Mouse (Mus musculus) forebrain, embryonic 15.5 days (tissue): ENCODE measurements around the gene Calm3. TPM values are rescaled to one million over a fixed set of nuclear protein-coding genes. Genes with fewer than 3 reads are reported as not detected.

ENCODE experiments used
- ATAC-seq: fragments of 200-750 bp; cut with Nextera tagmentation; replicated peaks from 2 replicates; pipeline ENCODE4 v1.8.0; 2017; ENCODE audit warnings: mild to moderate bottlenecking, moderate TSS enrichment, moderate library complexity
- H3K27ac ChIP-seq: fragments of 300-500 bp; sonication (generic); replicated peaks from 2 replicates; pipeline ENCODE4 v1.5.1; 2015; ENCODE audit warnings: mild to moderate bottlenecking, inconsistent platforms
- H3K27me3 ChIP-seq: fragments of 300-500 bp; sonication (generic); 2 replicates; pipeline ENCODE4 v1.6.1; 2015; ENCODE audit warnings: inconsistent platforms
- H3K36me3 ChIP-seq: fragments of 300-500 bp; sonication (generic); 2 replicates; pipeline ENCODE4 v1.6.1; 2015; ENCODE audit warnings: mild to moderate bottlenecking, inconsistent platforms
- H3K4me1 ChIP-seq: fragments of 300-500 bp; sonication (generic); 2 replicates; pipeline ENCODE4 v1.6.1; 2015; ENCODE audit warnings: inconsistent platforms
- H3K4me2 ChIP-seq: fragments of 300-500 bp; sonication (generic); replicated peaks from 2 replicates; pipeline ENCODE4 v1.6.1; 2015; ENCODE audit warnings: mild to moderate bottlenecking, inconsistent platforms
- H3K4me3 ChIP-seq: fragments of 300-500 bp; sonication (generic); 2 replicates; pipeline ENCODE4 v1.5.1; 2015; ENCODE audit warnings: mild to moderate bottlenecking, inconsistent platforms
- H3K9ac ChIP-seq: fragments of 300-500 bp; sonication (generic); replicated peaks from 2 replicates; pipeline ENCODE4 v1.6.1; 2015; ENCODE audit warnings: mild to moderate bottlenecking, inconsistent platforms
- H3K9me3 ChIP-seq: fragments of 300-500 bp; sonication (generic); 2 replicates; pipeline ENCODE4 v1.6.1; 2016; ENCODE audit warnings: inconsistent platforms
- WGBS: fragments of 180-500 bp; shearing (Covaris S2); methylation state at CpG from one replicate; pipeline ENCODE4 v1.1.7; 2015; ENCODE audit warnings: mixed read lengths; 5-methylcytosine and 5-hydroxymethylcytosine counted together
- polyA plus RNA-seq: library from polyadenylated mRNA; unstranded; fragments of >200 nt; fragmentation: Nextera tagmentation; extraction: Ambion mirVana; gene quantifications from 2 replicates; pipeline ENCODE4 v1.2.1, GENCODE M21; 2015

Gene Calm3
- polyA plus RNA-seq, 1 experiment from 2014 or later, result 305 TPM

GRCm38 (mm10) chr7:16892352-16892730 is 31.6 kb downstream of the Calm3 start:
- Histone ChIP-seq H3K36me3 (no peaks in the 10 kb centered on the region), H3K4me2 (peak overlapping the region; percentile 57; the same call in 1 of the 2 replicates), H3K4me3 (peak overlapping the region; percentile 36; the same call in 1 of the 2 replicates), H3K9ac (no peak overlapping the region), H3K9me3 (no peaks in the 10 kb centered on the region), H3K27me3 (peaks cover 12% of the 10 kb centered on the region; the same call in 1 of the 2 replicates), H3K4me1 (peaks cover 32% of the 10 kb centered on the region), H3K27ac (no peak overlapping the region)
- ATAC-seq, result no peak; the same call in 1 of the 2 replicates
- 47% methylated on average over 9 of the region's 9 CpGs for WGBS

- peak; percentile 67 for ATAC-seq
- H3K4me2 ChIP-seq, result peak within 1 kb of the TSS; percentile 57
- H3K27ac ChIP-seq, result 0 out of 2 replicates have a peak within 1 kb of the TSS, but pooled peaks have one; percentile 35
- H3K4me3 ChIP-seq, result peak within 1 kb of the TSS; percentile 36
- peaks cover 32% of the 10 kb centered on the region for H3K4me1 ChIP-seq
- under 1% methylated on average over 30 of the region's 30 CpGs for WGBS
- no peaks in the 10 kb centered on the region for H3K36me3 ChIP-seq
- H3K27me3 ChIP-seq, result peaks cover 12% of the 10 kb centered on the region; the same call in 1 of the 2 replicates
- no peaks in the 10 kb centered on the region for H3K9me3 ChIP-seq
- H3K9ac ChIP-seq, result peak within 1 kb of the TSS; percentile 36
Measured at GRCm38 (mm10) chr7:16891641-16892351, 32.1 kb downstream of the Calm3 start, which contains the start of gene Gng8. Gene Gng8 (plus strand): TSS chr7:16891786.

- peaks cover 32% of the 10 kb centered on the region for H3K4me1 ChIP-seq
- H3K4me3 ChIP-seq, result no peak overlapping the region
- no peak for ATAC-seq
- 3% methylated on average over 23 of the region's 23 CpGs for WGBS
- peaks cover 18% of the 10 kb centered on the region; the same call in 1 of the 2 replicates for H3K27me3 ChIP-seq
- H3K36me3 ChIP-seq, result peaks cover 4% of the 10 kb centered on the region
- H3K27ac ChIP-seq, result no peak overlapping the region
- peak overlapping the region; percentile 57 for H3K4me2 ChIP-seq
- H3K9ac ChIP-seq, result no peak overlapping the region
- H3K9me3 ChIP-seq, result peaks cover 2% of the 10 kb centered on the region; the same call in 1 of the 2 replicates
Measured at GRCm38 (mm10) chr7:16890944-16891343, 33.0 kb downstream of the Calm3 start.

GRCm38 (mm10) chr7:16890536-16890935 is 33.4 kb downstream of the Calm3 start:
- Histone ChIP-seq H3K9me3 (peaks cover 4% of the 10 kb centered on the region; the same call in 1 of the 2 replicates), H3K4me3 (no peak overlapping the region), H3K9ac (no peak overlapping the region), H3K27me3 (peaks cover 22% of the 10 kb centered on the region; the same call in 1 of the 2 replicates), H3K36me3 (peaks cover 8% of the 10 kb centered on the region), H3K4me2 (no peak overlapping the region), H3K4me1 (peaks cover 31% of the 10 kb centered on the region), H3K27ac (no peak overlapping the region)
- 33% methylated on average over 6 of the region's 6 CpGs for WGBS
- ATAC-seq, result no peak

GRCm38 (mm10) chr7:16885905-16886304 is 38.0 kb downstream of the Calm3 start:
- H3K4me2 ChIP-seq, result no peak overlapping the region
- H3K27ac ChIP-seq, result no peak overlapping the region
- peak overlapping the region; percentile 35 for H3K4me3 ChIP-seq
- 46% methylated on average over 56 of the region's 59 CpGs for WGBS
- H3K36me3 ChIP-seq, result peaks cover 9% of the 10 kb centered on the region
- no peak for ATAC-seq
- H3K9me3 ChIP-seq, result peaks cover 4% of the 10 kb centered on the region; the same call in 1 of the 2 replicates
- H3K4me1 ChIP-seq, result peaks cover 2% of the 10 kb centered on the region
- peaks cover 27% of the 10 kb centered on the region for H3K27me3 ChIP-seq
- H3K9ac ChIP-seq, result no peak overlapping the region

- Histone ChIP-seq H3K27me3 (peaks cover 27% of the 10 kb centered on the region), H3K36me3 (peaks cover 9% of the 10 kb centered on the region), H3K4me2 (peak overlapping the region; percentile 27), H3K27ac (no peak overlapping the region), H3K4me3 (peak overlapping the region; percentile 35), H3K4me1 (0 out of 2 replicates have a peak, but pooled peaks cover 4% of the 10 kb centered on the region), H3K9me3 (peaks cover 4% of the 10 kb centered on the region; the same call in 1 of the 2 replicates), H3K9ac (no peak overlapping the region)
- peak; percentile 31; the same call in 1 of the 2 replicates for ATAC-seq
- 9% methylated on average over 85 of the region's 95 CpGs for WGBS
Measured at GRCm38 (mm10) chr7:16885271-16885776, 38.6 kb downstream of the Calm3 start.

- H3K36me3 ChIP-seq, result peaks cover 9% of the 10 kb centered on the region
- H3K4me1 ChIP-seq, result 0 out of 2 replicates have a peak, but pooled peaks cover 8% of the 10 kb centered on the region
- no peak overlapping the region for H3K4me3 ChIP-seq
- WGBS, result 64% methylated on average over 4 of the region's 4 CpGs
- ATAC-seq, result no peak
- peaks cover 4% of the 10 kb centered on the region; the same call in 1 of the 2 replicates for H3K9me3 ChIP-seq
- H3K4me2 ChIP-seq, result no peak overlapping the region
- no peak overlapping the region for H3K9ac ChIP-seq
- H3K27ac ChIP-seq, result no peak overlapping the region
- peaks cover 27% of the 10 kb centered on the region for H3K27me3 ChIP-seq
Measured at GRCm38 (mm10) chr7:16884334-16884733, 39.6 kb downstream of the Calm3 start.

- Histone ChIP-seq H3K9ac (no peak overlapping the region), H3K4me3 (no peak overlapping the region), H3K9me3 (peaks cover 4% of the 10 kb centered on the region; the same call in 1 of the 2 replicates), H3K27ac (no peak overlapping the region), H3K27me3 (peaks cover 27% of the 10 kb centered on the region), H3K4me2 (no peak overlapping the region), H3K4me1 (0 out of 2 replicates have a peak, but pooled peaks cover 8% of the 10 kb centered on the region), H3K36me3 (peaks cover 9% of the 10 kb centered on the region)
- whole genome bisulfite sequencing, result 94% methylated on average over 6 of the region's 6 CpGs
- no peak for ATAC-seq
Measured at GRCm38 (mm10) chr7:16883162-16883561, 40.8 kb downstream of the Calm3 start.

- ATAC-seq, result no peak
- H3K9ac ChIP-seq, result no peak overlapping the region
- peaks cover 18% of the 10 kb centered on the region for H3K27me3 ChIP-seq
- no peaks in the 10 kb centered on the region for H3K9me3 ChIP-seq
- H3K27ac ChIP-seq, result peak overlapping the region; percentile 42
- H3K4me2 ChIP-seq, result no peak overlapping the region
- WGBS, result 18% methylated on average over 5 of the region's 5 CpGs
- H3K4me3 ChIP-seq, result no peak overlapping the region
- peaks cover 25% of the 10 kb centered on the region for H3K4me1 ChIP-seq
- peaks cover 2% of the 10 kb centered on the region; the same call in 1 of the 2 replicates for H3K36me3 ChIP-seq
Measured at GRCm38 (mm10) chr7:16880615-16881014, 43.3 kb downstream of the Calm3 start.

- ATAC-seq, result no peak
- no peaks in the 10 kb centered on the region; the same call in 1 of the 2 replicates for H3K36me3 ChIP-seq
- peaks cover 13% of the 10 kb centered on the region for H3K27me3 ChIP-seq
- no peak overlapping the region for H3K4me3 ChIP-seq
- WGBS, result 23% methylated on average over 9 of the region's 9 CpGs
- no peak overlapping the region for H3K4me2 ChIP-seq
- H3K27ac ChIP-seq, result peak overlapping the region; percentile 42
- H3K4me1 ChIP-seq, result peaks cover 26% of the 10 kb centered on the region
- H3K9ac ChIP-seq, result no peak overlapping the region
- no peaks in the 10 kb centered on the region for H3K9me3 ChIP-seq
Measured at GRCm38 (mm10) chr7:16879796-16880547, 43.9 kb downstream of the Calm3 start.

- Histone ChIP-seq H3K9ac (no peak overlapping the region), H3K4me3 (no peak overlapping the region), H3K36me3 (no peaks in the 10 kb centered on the region; the same call in 1 of the 2 replicates), H3K27ac (no peak overlapping the region), H3K4me1 (peaks cover 35% of the 10 kb centered on the region), H3K9me3 (no peaks in the 10 kb centered on the region), H3K27me3 (no peaks in the 10 kb centered on the region), H3K4me2 (no peak overlapping the region)
- no peak for ATAC-seq
- 91% methylated on average over 3 of the region's 3 CpGs for WGBS
Measured at GRCm38 (mm10) chr7:16877717-16878116, 46.2 kb downstream of the Calm3 start.
